Mouse (Mus musculus) lung, postnatal 4 days (tissue): ENCODE data around the gene Pmf1.
"Not testable (repeated sequence)": the region's sequence is repeated elsewhere in the genome, so short reads cannot be mapped to it uniquely, and the experiment has no call there.

ENCODE experiments used
- DNase-seq, 2 experiments: peaks; one replicate each; pipeline ENCODE4 v3.0.0; 2021

The Pmf1 gene

GRCm38 (mm10) chr3:88393776-88394375 is 16.3 kb downstream of the Pmf1 start:
- DNase-seq: no peak

- no peak for DNase-seq
Observed at GRCm38 (mm10) chr3:88384364-88384763, 25.8 kb downstream of the Pmf1 start, which contains the start of gene Bglap. Gene Bglap, minus strand, starts transcription at chr3:88384464.

GRCm38 (mm10) chr3:88382383-88382782 is 27.7 kb downstream of the Pmf1 start:
- DNase-seq: not testable (repeated sequence)

GRCm38 (mm10) chr3:88381389-88382315 is 28.5 kb downstream of the Pmf1 start:
- DNase-seq: peak in 1 of 2 experiments; percentile 38

- DNase-seq: not testable (repeated sequence)
Observed at GRCm38 (mm10) chr3:88378599-88378998, 31.5 kb downstream of the Pmf1 start, which contains the start of gene Bglap2. Gene Bglap2, minus strand, starts transcription at chr3:88378699.

GRCm38 (mm10) chr3:88376644-88377043 is 33.5 kb downstream of the Pmf1 start:
- DNase-seq: not testable (repeated sequence)

GRCm38 (mm10) chr3:88375750-88376626 is 34.1 kb downstream of the Pmf1 start:
- DNase-seq: not testable (repeated sequence)

GRCm38 (mm10) chr3:88372643-88373042 is 37.5 kb downstream of the Pmf1 start, which contains the start of gene Bglap3:
Gene Bglap3, minus strand, starts transcription at chr3:88372743.
- not testable (repeated sequence) for DNase-seq

GRCm38 (mm10) chr3:88368511-88368910 is 41.6 kb downstream of the Pmf1 start:
- not testable (repeated sequence) for DNase-seq

- not testable (repeated sequence) for DNase-seq
Observed at GRCm38 (mm10) chr3:88367517-88367916, 42.6 kb downstream of the Pmf1 start.

- peak; percentile 60 for DNase-seq
Observed at GRCm38 (mm10) chr3:88366830-88367428, 43.2 kb downstream of the Pmf1 start.

GRCm38 (mm10) chr3:88365705-88366361 is 44.3 kb downstream of the Pmf1 start:
- DNase-seq: no peak

GRCm38 (mm10) chr3:88364337-88364736 is 45.8 kb downstream of the Pmf1 start, which contains the start of gene Paqr6:
Gene Paqr6, plus strand, starts transcription at chr3:88364584.
- peak; percentile 83 to 86 for DNase-seq

- DNase-seq: peak in 1 of 2 experiments; percentile 45
Observed at GRCm38 (mm10) chr3:88363700-88364099, 46.4 kb downstream of the Pmf1 start.

- no peak for DNase-seq
Observed at GRCm38 (mm10) chr3:88361612-88362313, 48.4 kb downstream of the Pmf1 start.

- DNase-seq: no peak
Observed at GRCm38 (mm10) chr3:88361096-88361495, 49.0 kb downstream of the Pmf1 start.

- DNase-seq: no peak
Observed at GRCm38 (mm10) chr3:88359989-88360388, 50.1 kb downstream of the Pmf1 start.

GRCm38 (mm10) chr3:88359584-88359983 is 50.5 kb downstream of the Pmf1 start:
- no peak for DNase-seq

- no peak for DNase-seq
Observed at GRCm38 (mm10) chr3:88354396-88355165, 55.5 kb downstream of the Pmf1 start.

GRCm38 (mm10) chr3:88352907-88353306 is 57.2 kb downstream of the Pmf1 start:
- DNase-seq: no peak
